Mouse (Mus musculus) cerebellum, adult 2 months (tissue): ENCODE measurements around the gene Spem2.

Experiments
- CTCF ChIP-seq: fragments of 200-500 bp; IDR thresholded peaks from 2 replicates; pipeline ENCODE4 v1.5.1; 2011; ENCODE audit warnings: low read depth, mild to moderate bottlenecking, control low read depth, low read length, moderate library complexity, borderline replicate concordance; ENCODE audit not compliant: insufficient read depth
- POLR2A ChIP-seq: fragments of 200-500 bp; IDR thresholded peaks from 2 replicates; pipeline ENCODE4 v1.6.1; 2011; ENCODE audit warnings: low read length, control low read depth, borderline replicate concordance; ENCODE audit not compliant: insufficient read depth

- TF ChIP-seq CTCF (no peak), POLR2A (no peak)
Measured at GRCm38 (mm10) chr11:69776488-69776887, 41.8 kb downstream of the Spem2 start.
